Mouse (Mus musculus) lung, postnatal 36 days (tissue): ENCODE results near the gene Nup43.
"Not testable (repeated sequence)": the region's sequence is repeated elsewhere in the genome, so short reads cannot be mapped to it uniquely, and the experiment has no call there.

Source experiments
- DNase-seq: peaks from one replicate; pipeline ENCODE4 v3.0.0; 2022; ENCODE audit warnings: mixed read lengths

The Nup43 gene

GRCm38 (mm10) chr10:7667342-7667802, at the start of gene Nup43:
Gene Nup43, plus strand, starts transcription at chr10:7667503.
- DNase-seq: peak; percentile 94

- DNase-seq: not testable (repeated sequence)
These were observed 49.7 kb upstream of the Nup43 start for GRCm38 (mm10) chr10:7617556-7617955.

GRCm38 (mm10) chr10:7619821-7620241, 47.5 kb upstream of the Nup43 start:
- DNase-seq: no peak

- no peak for DNase-seq
These were observed 46.6 kb upstream of the Nup43 start for GRCm38 (mm10) chr10:7620723-7621122.

GRCm38 (mm10) chr10:7622378-7622777, 44.9 kb upstream of the Nup43 start:
- no peak for DNase-seq

- no peak for DNase-seq
These were observed 43.3 kb upstream of the Nup43 start for GRCm38 (mm10) chr10:7623861-7624518.

DNA sequence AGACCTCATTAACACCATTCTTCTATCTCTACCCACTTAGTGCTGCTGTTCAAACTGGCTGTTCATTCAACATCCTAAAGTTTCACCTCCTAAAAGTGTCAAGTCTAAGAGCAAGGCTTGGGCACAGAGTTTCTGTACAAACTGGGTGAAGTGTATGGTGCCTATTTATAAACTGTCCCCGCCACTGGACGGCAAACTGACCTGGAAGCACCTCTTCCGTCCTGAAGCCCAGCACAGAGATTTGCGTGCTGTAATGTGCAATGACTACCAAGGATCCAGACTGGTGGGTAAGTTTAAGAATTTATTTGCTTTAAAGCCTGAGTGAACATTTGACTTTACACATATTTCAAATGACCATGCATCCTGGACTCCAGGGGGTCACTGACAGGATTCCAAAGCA, 38.2 kb upstream of the Nup43 start:
- DNase-seq: no peak

DNA sequence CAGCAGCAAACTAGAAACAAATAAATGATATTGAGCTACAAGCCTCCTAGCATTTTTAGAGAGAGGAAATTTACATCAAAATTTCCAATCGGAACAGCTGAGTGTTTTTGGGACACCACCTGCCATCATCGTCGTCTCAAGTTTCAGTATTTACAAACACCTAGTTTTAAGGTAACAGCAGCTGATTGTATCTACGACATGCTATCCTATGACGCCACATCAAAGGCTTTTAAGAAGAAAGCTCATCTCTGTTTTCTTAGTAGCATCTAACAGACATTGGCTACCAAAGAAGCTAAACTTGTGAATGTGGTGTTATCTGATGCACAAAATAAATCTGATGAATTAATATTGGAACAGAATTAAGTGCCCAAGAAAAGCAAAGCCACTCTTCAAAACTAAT, 37.0 kb upstream of the Nup43 start:
- no peak for DNase-seq

GRCm38 (mm10) chr10:7630951-7631720, 36.2 kb upstream of the Nup43 start:
- no peak for DNase-seq

DNA sequence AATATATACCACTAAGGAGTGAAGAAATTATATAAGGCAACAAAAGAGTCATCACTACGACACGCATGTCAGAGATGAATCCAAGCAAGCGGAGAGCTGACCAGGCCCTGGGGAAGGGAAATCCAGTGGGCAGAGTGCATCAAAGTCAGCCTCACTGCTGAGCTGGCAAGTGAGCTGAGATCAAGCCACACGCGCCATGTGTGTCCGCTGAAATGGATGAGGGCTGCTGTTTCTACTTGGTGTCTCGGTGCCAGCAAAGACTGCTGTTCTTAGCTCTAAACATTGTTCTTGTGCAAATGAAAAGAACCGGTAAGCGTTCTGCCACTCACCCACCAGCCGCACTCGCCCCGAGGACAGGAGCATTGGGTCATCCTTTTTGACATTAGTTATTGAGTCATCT, 26.9 kb upstream of the Nup43 start:
- DNase-seq: no peak

- DNase-seq: no peak
These were observed 21.4 kb upstream of the Nup43 start for GRCm38 (mm10) chr10:7645911-7646310.

- DNase-seq: no peak
These were observed 18.2 kb upstream of the Nup43 start for GRCm38 (mm10) chr10:7649059-7649458.

DNA sequence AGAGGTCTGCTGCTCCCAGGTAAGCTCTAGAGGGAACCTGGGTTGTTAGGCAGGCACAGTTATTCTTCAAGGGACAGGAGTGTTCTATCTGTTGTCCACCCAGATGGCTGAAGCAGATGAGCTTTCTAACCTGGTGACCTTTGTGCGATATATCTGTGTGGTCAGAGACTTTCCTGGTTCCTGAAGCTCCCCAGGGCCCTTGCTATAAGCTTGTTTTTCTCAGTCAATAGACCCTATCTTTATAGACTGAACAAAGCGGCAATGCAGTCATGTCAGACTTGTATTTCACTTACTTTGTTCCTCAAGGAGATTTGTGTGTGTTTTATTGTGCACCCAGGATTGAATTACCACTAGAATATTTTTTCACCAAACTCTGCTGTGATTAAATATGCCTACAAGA, 16.2 kb upstream of the Nup43 start:
- no peak for DNase-seq

DNA sequence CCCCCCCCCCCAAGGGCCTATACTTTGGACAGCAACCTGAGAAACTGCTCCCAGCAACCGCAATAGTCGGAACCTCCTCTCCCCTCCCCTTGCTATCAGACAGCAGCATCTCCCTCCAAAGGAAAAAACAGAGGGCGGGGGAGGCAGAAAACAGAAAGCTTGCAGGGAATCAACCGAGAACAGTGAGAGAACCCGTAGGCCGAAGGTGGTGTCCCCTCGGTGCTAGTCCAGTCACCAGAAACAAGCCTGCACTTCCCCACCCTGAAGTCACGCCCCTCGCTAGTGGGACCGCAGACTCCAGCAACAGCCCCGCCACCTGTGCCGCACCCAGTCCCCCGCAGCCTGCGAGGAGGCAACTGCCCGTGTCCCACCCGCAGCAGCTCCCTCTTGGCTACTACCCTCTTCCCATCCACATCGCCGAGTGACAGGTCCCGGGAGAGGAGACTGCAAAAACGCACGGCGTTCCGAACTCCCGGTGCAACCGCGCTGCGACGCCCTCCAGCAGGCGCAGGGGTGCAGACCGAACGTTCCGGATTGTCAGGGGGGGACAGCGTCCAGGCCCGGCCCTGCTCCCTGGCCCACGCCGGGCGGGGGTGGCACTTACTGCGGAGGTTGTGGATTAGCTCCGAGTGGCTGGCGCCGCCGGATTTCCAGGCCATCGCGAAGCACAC, 4.7 kb upstream of the Nup43 start:
- DNase-seq: peak; percentile 56

GRCm38 (mm10) chr10:7663159-7664026, 3.9 kb upstream of the Nup43 start:
- DNase-seq: peak; percentile 90

DNA sequence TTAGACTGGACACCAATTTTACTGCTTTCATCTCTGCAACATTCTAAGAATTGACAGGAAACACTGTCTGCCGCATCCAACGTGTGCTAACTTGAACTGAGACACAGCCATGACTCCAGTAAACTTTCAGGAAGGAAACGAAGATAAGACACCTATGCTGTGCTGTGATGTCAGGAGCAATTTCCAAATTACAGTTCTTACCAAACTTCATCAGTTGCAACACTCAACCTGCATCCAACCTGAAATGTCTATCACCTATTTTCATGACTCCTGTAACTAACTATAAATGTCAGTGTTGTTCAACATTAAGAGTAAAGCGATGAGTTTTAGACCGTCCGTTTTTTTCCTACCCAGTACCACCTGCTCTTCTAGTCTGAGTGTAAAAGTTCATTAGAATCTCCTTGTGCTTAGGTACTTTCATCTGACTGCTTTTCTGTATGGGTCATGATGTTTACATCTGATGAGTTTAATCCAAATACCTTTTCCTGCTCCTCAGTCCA, 3.2 kb upstream of the Nup43 start:
- no peak for DNase-seq

GRCm38 (mm10) chr10:7664889-7665288, 2.4 kb upstream of the Nup43 start:
- DNase-seq: no peak

GRCm38 (mm10) chr10:7673673-7674072, 6.4 kb downstream of the Nup43 start:
- peak; percentile 71 for DNase-seq

GRCm38 (mm10) chr10:7680731-7681301, 13.5 kb downstream of the Nup43 start, which contains the start of the genes Pcmt1 and Lats1:
Gene Pcmt1, minus strand, starts transcription at chr10:7681136.
Gene Lats1, plus strand, starts transcription at chr10:7681214.
- peak; percentile 83 for DNase-seq

DNA sequence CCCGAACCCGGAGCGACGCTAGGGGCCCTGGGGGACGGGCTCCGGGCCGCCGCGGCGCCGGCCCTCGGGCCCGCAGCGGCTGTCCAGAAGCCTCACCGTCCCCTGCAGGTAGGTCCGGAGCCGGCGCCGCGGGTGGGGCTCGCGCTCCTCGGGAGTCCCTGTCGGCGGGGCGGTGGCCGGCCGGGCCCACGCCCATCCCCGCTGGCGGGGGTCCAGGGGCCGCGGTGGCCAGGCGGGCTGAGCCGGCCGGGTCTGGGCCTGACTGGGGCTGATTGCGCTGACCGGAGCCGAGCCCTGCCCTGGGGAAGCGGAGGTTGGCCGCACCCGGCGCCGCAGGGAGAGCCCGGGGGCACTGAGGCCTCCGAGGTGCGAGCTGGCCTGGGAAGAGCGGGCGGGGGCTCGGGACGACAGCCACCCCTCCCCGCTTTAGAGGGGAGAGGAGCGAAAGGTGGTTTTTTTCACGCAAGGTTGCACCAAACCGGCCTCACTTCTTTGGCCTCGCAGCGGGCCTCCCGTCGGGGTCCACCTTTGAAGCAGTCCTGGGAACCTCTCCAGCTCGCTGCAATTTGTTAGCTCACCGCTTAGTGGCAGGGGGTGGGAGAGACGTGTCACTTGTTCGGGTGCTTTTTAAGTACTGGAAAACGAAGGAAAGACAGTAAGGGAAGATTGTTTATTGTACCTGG, 14.2 kb downstream of the Nup43 start:
- DNase-seq: peak; percentile 71

GRCm38 (mm10) chr10:7682249-7682648, 14.9 kb downstream of the Nup43 start:
- no peak for DNase-seq
